In the genomic region with DNA sequence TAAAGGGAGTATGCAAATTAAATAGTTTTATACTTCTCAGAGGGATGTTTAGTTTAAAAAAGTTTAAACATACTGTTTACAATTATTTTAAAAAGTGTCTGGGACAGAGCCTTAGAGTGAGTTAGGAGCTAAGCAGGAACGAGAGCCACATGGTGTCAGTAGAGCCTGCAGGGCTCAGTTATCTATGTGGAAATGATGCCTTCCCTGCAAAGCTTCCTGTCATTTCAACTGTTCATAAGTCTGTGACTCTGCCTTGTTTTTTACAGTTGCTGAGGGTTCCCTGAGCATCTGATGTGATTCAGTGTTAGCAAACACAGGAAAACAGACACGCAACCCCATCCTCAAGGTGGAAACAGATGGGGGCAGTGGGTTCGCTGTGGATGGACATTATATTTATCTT, we compare ENCODE assay signal across 22 mouse cellular contexts.
DNase-seq lines count a peak whose midpoint lies in the region; ATAC-seq and TF ChIP-seq lines count a peak whose summit lies in the region.
"Had no signal": no experiment of that assay in that cellular context is flagged by ENCODE, and none has a peak within 500 bp of the region (broad histone marks: within the 10 kb centered on the region; RNA-seq: fewer than 3 reads in every experiment).

No protein-coding gene starts in this region.

- no peak overlapping the region for H3K4me3 ChIP-seq in intestine, postnatal 0 days (ENCODE audit: low read depth, low read length)
- H3K4me3 ChIP-seq in intestine, embryonic 15.5 days (replicated peaks): no peak overlapping the region
- H3K4me3 ChIP-seq in lung, postnatal 0 days (ENCODE audit: low read depth, low read length): no peak overlapping the region
- no peak overlapping the region for H3K4me3 ChIP-seq in liver, embryonic 15.5 days (replicated peaks)
- H3K4me3 ChIP-seq: embryonic facial prominence, embryonic 15.5 days; forebrain, embryonic 15.5 days; hindbrain, embryonic 13.5 days; limb, embryonic 12.5 days; midbrain, embryonic 10.5 days; neural tube, embryonic 15.5 days had no signal

- TF ChIP-seq CTCF in intestine, postnatal 0 days (IDR thresholded peaks at IDR 0.05; ENCODE audit: low read depth): peak; percentile 39
- peak; percentile 11; the same call in 1 of the 2 replicates for TF ChIP-seq CTCF in lung, postnatal 0 days (IDR thresholded peaks at IDR 0.05)

- no peak overlapping the region for H3K9ac ChIP-seq in intestine, postnatal 0 days (ENCODE audit: low read depth, low read length)
- no peak overlapping the region for H3K9ac ChIP-seq in intestine, embryonic 15.5 days
- no peak overlapping the region for H3K9ac ChIP-seq in lung, postnatal 0 days (replicated peaks; ENCODE audit: low read depth)
- no peak overlapping the region for H3K9ac ChIP-seq in liver, embryonic 15.5 days
- H3K9ac ChIP-seq: embryonic facial prominence, embryonic 15.5 days; forebrain, embryonic 15.5 days; hindbrain, embryonic 13.5 days; limb, embryonic 12.5 days; neural tube, embryonic 15.5 days had no signal

- no peaks in the 10 kb centered on the region for H3K9me3 ChIP-seq in intestine, postnatal 0 days (ENCODE audit: control insufficient read depth)
- no peaks in the 10 kb centered on the region for H3K9me3 ChIP-seq in intestine, embryonic 15.5 days
- no peaks in the 10 kb centered on the region for H3K9me3 ChIP-seq in lung, postnatal 0 days (ENCODE audit: low read length)
- no peaks in the 10 kb centered on the region for H3K9me3 ChIP-seq in liver, embryonic 15.5 days (replicated peaks)
- H3K9me3 ChIP-seq: embryonic facial prominence, embryonic 15.5 days; forebrain, embryonic 15.5 days; hindbrain, embryonic 13.5 days; limb, embryonic 12.5 days; midbrain, embryonic 10.5 days; neural tube, embryonic 15.5 days had no signal

- no peak for TF ChIP-seq EP300 in lung, postnatal 0 days (IDR thresholded peaks at IDR 0.05)

- no peaks in the 10 kb centered on the region for H3K27me3 ChIP-seq in intestine, postnatal 0 days (replicated peaks; ENCODE audit: control insufficient read depth, insufficient read depth, low read length)
- H3K27me3 ChIP-seq in intestine, embryonic 15.5 days (replicated peaks): no peaks in the 10 kb centered on the region
- no peaks in the 10 kb centered on the region for H3K27me3 ChIP-seq in lung, postnatal 0 days (replicated peaks; ENCODE audit: insufficient read depth, low read length)
- H3K27me3 ChIP-seq in liver, embryonic 15.5 days: no peaks in the 10 kb centered on the region
- H3K27me3 ChIP-seq: embryonic facial prominence, embryonic 15.5 days; forebrain, embryonic 15.5 days; hindbrain, embryonic 13.5 days; limb, embryonic 12.5 days; neural tube, embryonic 15.5 days had no signal

- no peak overlapping the region for H3K4me2 ChIP-seq in intestine, postnatal 0 days (replicated peaks; ENCODE audit: low read depth)
- no peak overlapping the region for H3K4me2 ChIP-seq in intestine, embryonic 15.5 days (replicated peaks)
- no peak overlapping the region for H3K4me2 ChIP-seq in lung, postnatal 0 days (replicated peaks; ENCODE audit: low read depth, low read length)
- peak overlapping the region; percentile 18; the same call in 1 of the 2 replicates for H3K4me2 ChIP-seq in liver, embryonic 15.5 days
- H3K4me2 ChIP-seq: embryonic facial prominence, embryonic 15.5 days; forebrain, embryonic 15.5 days; hindbrain, embryonic 13.5 days; limb, embryonic 12.5 days; neural tube, embryonic 15.5 days had no signal

- no peak for ATAC-seq in intestine, postnatal 0 days
- ATAC-seq in intestine, embryonic 15.5 days: no peak
- no peak for ATAC-seq in lung, postnatal 0 days
- 0 out of 2 replicates have a peak, but pooled peaks have one; percentile 58 for ATAC-seq in liver, embryonic 15.5 days (ENCODE audit: insufficient read depth)
- ATAC-seq in activated CD4-positive, CD25-positive, alpha-beta regulatory T cell, adult 4 months: no peak
- ATAC-seq: forebrain, embryonic 15.5 days; inflammation-experienced regulatory T-cells, adult 6 months had no signal

- no peak for DNase-seq in lung, postnatal 0 days (ENCODE audit: low spot score)
- no peak for DNase-seq in lung, adult 18-20 months
- no peak for DNase-seq in yolk sac, embryonic 10.5 days (ENCODE audit: low spot score)
- DNase-seq: adrenal gland, postnatal 25 days; cerebellum, adult 11 months; cerebellum, adult 9-11 months; gastrocnemius, postnatal 36 days; kidney, adult 8-10 months; kidney, postnatal 14 days; lung, adult 2 months; lung, postnatal 4 days had no signal

- H3K36me3 ChIP-seq in intestine, postnatal 0 days (ENCODE audit: control insufficient read depth, insufficient read depth): no peaks in the 10 kb centered on the region
- no peaks in the 10 kb centered on the region for H3K36me3 ChIP-seq in intestine, embryonic 15.5 days
- H3K36me3 ChIP-seq in lung, postnatal 0 days (ENCODE audit: insufficient read depth, low read length): no peaks in the 10 kb centered on the region
- no peaks in the 10 kb centered on the region for H3K36me3 ChIP-seq in liver, embryonic 15.5 days (replicated peaks)
- H3K36me3 ChIP-seq: embryonic facial prominence, embryonic 15.5 days; forebrain, embryonic 15.5 days; hindbrain, embryonic 13.5 days; limb, embryonic 12.5 days; midbrain, embryonic 10.5 days; neural tube, embryonic 15.5 days had no signal

- no peak overlapping the region for H3K27ac ChIP-seq in intestine, postnatal 0 days (ENCODE audit: low read depth, low read length)
- no peak overlapping the region for H3K27ac ChIP-seq in intestine, embryonic 15.5 days
- no peak overlapping the region for H3K27ac ChIP-seq in lung, postnatal 0 days (ENCODE audit: low read length)
- H3K27ac ChIP-seq in liver, embryonic 15.5 days (replicated peaks): 0 out of 2 replicates have a peak overlapping the region, but pooled peaks have one; percentile 24
- H3K27ac ChIP-seq: embryonic facial prominence, embryonic 15.5 days; forebrain, embryonic 15.5 days; hindbrain, embryonic 13.5 days; limb, embryonic 12.5 days; midbrain, embryonic 10.5 days; neural tube, embryonic 15.5 days had no signal

- WGBS in intestine, postnatal 0 days: 60% methylated on average over 3 of the region's 3 CpGs
- WGBS in intestine, embryonic 15.5 days: 65% methylated on average over 3 of the region's 3 CpGs
- WGBS in lung, postnatal 0 days: 43% methylated on average over 3 of the region's 3 CpGs
- 24% methylated on average over 3 of the region's 3 CpGs for WGBS in liver, embryonic 15.5 days (ENCODE audit: insufficient replicate concordance)

- no peaks in the 10 kb centered on the region for H3K4me1 ChIP-seq in intestine, postnatal 0 days (replicated peaks; ENCODE audit: control insufficient read depth, insufficient read depth, low read length)
- no peaks in the 10 kb centered on the region for H3K4me1 ChIP-seq in intestine, embryonic 15.5 days (replicated peaks)
- no peaks in the 10 kb centered on the region for H3K4me1 ChIP-seq in lung, postnatal 0 days (ENCODE audit: insufficient read depth, low read depth, low read length)
- H3K4me1 ChIP-seq in liver, embryonic 15.5 days (replicated peaks): peaks cover 9% of the 10 kb centered on the region; the same call in 1 of the 2 replicates
- H3K4me1 ChIP-seq: embryonic facial prominence, embryonic 15.5 days; forebrain, embryonic 15.5 days; hindbrain, embryonic 13.5 days; midbrain, embryonic 10.5 days; neural tube, embryonic 15.5 days had no signal
